Mouse (Mus musculus) limb, embryonic 10.5 days (tissue): ENCODE results near the gene Osbpl6. TPM values are rescaled to one million over a fixed set of nuclear protein-coding genes. Genes with fewer than 3 reads are reported as not detected.

ENCODE experiments used
- DNase-seq: peaks from one replicate; pipeline ENCODE4 v3.0.0-alpha.2; 2017; ENCODE audit warnings: low spot score
- H3K27ac ChIP-seq: fragments of 300-500 bp; sonication (generic); 2 replicates; pipeline ENCODE4 v1.5.1; 2016; ENCODE audit warnings: mild to moderate bottlenecking
- H3K27me3 ChIP-seq: fragments of 300-500 bp; sonication (generic); 2 replicates; pipeline ENCODE4 v1.6.1; 2016; ENCODE audit warnings: low read depth, mild to moderate bottlenecking; ENCODE audit not compliant: poor library complexity, severe bottlenecking
- H3K36me3 ChIP-seq: fragments of 300-500 bp; sonication (generic); 2 replicates; pipeline ENCODE4 v1.6.1; 2016; ENCODE audit warnings: mild to moderate bottlenecking, moderate library complexity
- H3K4me1 ChIP-seq: fragments of 300-500 bp; sonication (generic); 2 replicates; pipeline ENCODE4 v1.6.1; 2016
- H3K4me3 ChIP-seq: fragments of 300-500 bp; sonication (generic); 2 replicates; pipeline ENCODE4 v1.5.1; 2016; ENCODE audit warnings: mild to moderate bottlenecking, moderate library complexity
- H3K9me3 ChIP-seq: fragments of 300-500 bp; sonication (generic); replicated peaks from 2 replicates; pipeline ENCODE4 v1.6.1; 2016; ENCODE audit warnings: mild to moderate bottlenecking
- WGBS: fragments of 180-500 bp; shearing (Covaris S2); methylation state at CpG from one replicate; pipeline ENCODE4 v1.1.7; 2016; 5-methylcytosine and 5-hydroxymethylcytosine counted together
- polyA plus RNA-seq: library from polyadenylated mRNA; unstranded; fragments of >200 nt; fragmentation: Nextera tagmentation; extraction: Ambion mirVana; gene quantifications from 2 replicates; pipeline ENCODE4 v1.2.1, GENCODE M21; 2016

Gene Osbpl6
- polyA plus RNA-seq, 1 experiment from 2014 or later, result 19.3 TPM

GRCm38 (mm10) chr2:76560146-76560545, 153.8 kb downstream of the Osbpl6 start:
- Histone ChIP-seq H3K9me3 (no peaks in the 10 kb centered on the region), H3K4me3 (no peak overlapping the region), H3K27me3 (no peaks in the 10 kb centered on the region), H3K36me3 (0 out of 2 replicates have a peak, but pooled peaks cover 2% of the 10 kb centered on the region), H3K4me1 (no peaks in the 10 kb centered on the region), H3K27ac (no peak overlapping the region)
- 91% methylated on average over 10 of the region's 10 CpGs for WGBS
- no peak for DNase-seq

GRCm38 (mm10) chr2:76563862-76564261, 157.6 kb downstream of the Osbpl6 start:
- 91% methylated on average over 4 of the region's 4 CpGs for WGBS
- no peak for DNase-seq

GRCm38 (mm10) chr2:76566933-76567551, 160.7 kb downstream of the Osbpl6 start:
- Histone ChIP-seq H3K36me3 (no peaks in the 10 kb centered on the region), H3K9me3 (no peaks in the 10 kb centered on the region), H3K4me1 (0 out of 2 replicates have a peak, but pooled peaks cover 3% of the 10 kb centered on the region), H3K27me3 (no peaks in the 10 kb centered on the region), H3K27ac (no peak overlapping the region), H3K4me3 (no peak overlapping the region)
- DNase-seq, result no peak
- 90% methylated on average over 8 of the region's 8 CpGs for WGBS

More at GRCm38 (mm10) chr2:76563862-76564261, 157.6 kb downstream of the Osbpl6 start:
- Histone ChIP-seq H3K36me3 (no peaks in the 10 kb centered on the region), H3K27me3 (no peaks in the 10 kb centered on the region), H3K4me1 (no peaks in the 10 kb centered on the region), H3K4me3 (no peak overlapping the region), H3K27ac (no peak overlapping the region), H3K9me3 (no peaks in the 10 kb centered on the region)

GRCm38 (mm10) chr2:76571543-76571942, 165.2 kb downstream of the Osbpl6 start:
- no peak overlapping the region for H3K27ac ChIP-seq
- no peak overlapping the region for H3K4me3 ChIP-seq
- WGBS, result 88% methylated on average over 10 of the region's 10 CpGs
- no peaks in the 10 kb centered on the region for H3K36me3 ChIP-seq
- 0 out of 2 replicates have a peak, but pooled peaks cover 3% of the 10 kb centered on the region for H3K4me1 ChIP-seq
- H3K27me3 ChIP-seq, result no peaks in the 10 kb centered on the region
- H3K9me3 ChIP-seq, result no peaks in the 10 kb centered on the region
- no peak for DNase-seq

GRCm38 (mm10) chr2:76578911-76579310, 172.6 kb downstream of the Osbpl6 start:
- no peaks in the 10 kb centered on the region for H3K9me3 ChIP-seq
- H3K4me3 ChIP-seq, result no peak overlapping the region
- 92% methylated on average over 8 of the region's 8 CpGs for WGBS
- H3K36me3 ChIP-seq, result peaks cover 9% of the 10 kb centered on the region
- H3K4me1 ChIP-seq, result no peaks in the 10 kb centered on the region
- H3K27me3 ChIP-seq, result no peaks in the 10 kb centered on the region
- DNase-seq, result no peak
- H3K27ac ChIP-seq, result no peak overlapping the region

- H3K27ac ChIP-seq, result no peak overlapping the region
- H3K9me3 ChIP-seq, result no peaks in the 10 kb centered on the region
- H3K27me3 ChIP-seq, result no peaks in the 10 kb centered on the region
- H3K36me3 ChIP-seq, result peaks cover 28% of the 10 kb centered on the region
- 88% methylated on average over 13 of the region's 13 CpGs for WGBS
- no peak overlapping the region for H3K4me3 ChIP-seq
- no peak for DNase-seq
- 0 out of 2 replicates have a peak, but pooled peaks cover 4% of the 10 kb centered on the region for H3K4me1 ChIP-seq
Observed at GRCm38 (mm10) chr2:76585090-76585489, 178.8 kb downstream of the Osbpl6 start.

- no peaks in the 10 kb centered on the region for H3K9me3 ChIP-seq
- H3K27ac ChIP-seq, result no peak overlapping the region
- H3K27me3 ChIP-seq, result no peaks in the 10 kb centered on the region
- peaks cover 31% of the 10 kb centered on the region for H3K36me3 ChIP-seq
- no peak for DNase-seq
- no peak overlapping the region for H3K4me3 ChIP-seq
- 0 out of 2 replicates have a peak, but pooled peaks cover 4% of the 10 kb centered on the region for H3K4me1 ChIP-seq
- WGBS, result 88% methylated on average over 10 of the region's 10 CpGs
Observed at GRCm38 (mm10) chr2:76586906-76587305, 180.6 kb downstream of the Osbpl6 start.

GRCm38 (mm10) chr2:76590221-76590620, 183.9 kb downstream of the Osbpl6 start:
- H3K4me3 ChIP-seq, result no peak overlapping the region
- DNase-seq, result no peak
- 91% methylated on average over 7 of the region's 7 CpGs for WGBS
- H3K27ac ChIP-seq, result no peak overlapping the region
- no peaks in the 10 kb centered on the region for H3K9me3 ChIP-seq
- H3K36me3 ChIP-seq, result peaks cover 16% of the 10 kb centered on the region
- H3K4me1 ChIP-seq, result 0 out of 2 replicates have a peak, but pooled peaks cover 4% of the 10 kb centered on the region
- H3K27me3 ChIP-seq, result no peaks in the 10 kb centered on the region

- peaks cover 7% of the 10 kb centered on the region; the same call in 1 of the 2 replicates for H3K36me3 ChIP-seq
- WGBS, result 82% methylated on average over 3 of the region's 3 CpGs
- H3K9me3 ChIP-seq, result no peaks in the 10 kb centered on the region
- no peak overlapping the region for H3K27ac ChIP-seq
- H3K4me1 ChIP-seq, result no peaks in the 10 kb centered on the region
- DNase-seq, result no peak
- no peaks in the 10 kb centered on the region for H3K27me3 ChIP-seq
- H3K4me3 ChIP-seq, result no peak overlapping the region
Observed at GRCm38 (mm10) chr2:76592401-76592924, 186.2 kb downstream of the Osbpl6 start.

GRCm38 (mm10) chr2:76597521-76597920, 191.2 kb downstream of the Osbpl6 start:
- no peak overlapping the region for H3K4me3 ChIP-seq
- peaks cover 4% of the 10 kb centered on the region; the same call in 1 of the 2 replicates for H3K36me3 ChIP-seq
- H3K4me1 ChIP-seq, result no peaks in the 10 kb centered on the region
- DNase-seq, result no peak
- no peak overlapping the region for H3K27ac ChIP-seq
- 89% methylated on average over 11 of the region's 11 CpGs for WGBS
- no peaks in the 10 kb centered on the region for H3K9me3 ChIP-seq
- no peaks in the 10 kb centered on the region for H3K27me3 ChIP-seq

- no peak for DNase-seq
- H3K27me3 ChIP-seq, result no peaks in the 10 kb centered on the region
- H3K36me3 ChIP-seq, result peaks cover 4% of the 10 kb centered on the region; the same call in 1 of the 2 replicates
- H3K9me3 ChIP-seq, result no peaks in the 10 kb centered on the region
- H3K4me1 ChIP-seq, result no peaks in the 10 kb centered on the region
- no peak overlapping the region for H3K4me3 ChIP-seq
- 76% methylated on average over 5 of the region's 5 CpGs for WGBS
- no peak overlapping the region for H3K27ac ChIP-seq
Observed at GRCm38 (mm10) chr2:76599214-76599613, 192.9 kb downstream of the Osbpl6 start.

- WGBS, result 97% methylated on average over 1 of the region's 1 CpGs
- H3K36me3 ChIP-seq, result no peaks in the 10 kb centered on the region
- no peak for DNase-seq
- no peaks in the 10 kb centered on the region for H3K4me1 ChIP-seq
- H3K9me3 ChIP-seq, result no peaks in the 10 kb centered on the region
- no peak overlapping the region for H3K4me3 ChIP-seq
- H3K27me3 ChIP-seq, result no peaks in the 10 kb centered on the region
- no peak overlapping the region for H3K27ac ChIP-seq
Observed at GRCm38 (mm10) chr2:76602256-76602655, 195.9 kb downstream of the Osbpl6 start.

- no peak overlapping the region for H3K4me3 ChIP-seq
- H3K9me3 ChIP-seq, result no peaks in the 10 kb centered on the region
- DNase-seq, result no peak
- H3K27ac ChIP-seq, result no peak overlapping the region
- H3K36me3 ChIP-seq, result no peaks in the 10 kb centered on the region
- no peaks in the 10 kb centered on the region for H3K4me1 ChIP-seq
- H3K27me3 ChIP-seq, result no peaks in the 10 kb centered on the region
- whole genome bisulfite sequencing, result 84% methylated on average over 3 of the region's 3 CpGs
Observed at GRCm38 (mm10) chr2:76606704-76607103, 200.4 kb downstream of the Osbpl6 start.
